Mouse (Mus musculus) liver, embryonic 14.5 days (tissue): ENCODE results near the gene Tmf1. TPM values are rescaled to one million over a fixed set of nuclear protein-coding genes. Genes with fewer than 3 reads are reported as not detected.

Experiments
- ATAC-seq: fragments of 200-750 bp; cut with Nextera tagmentation; 2 replicates; pipeline ENCODE4 v1.8.0; 2017; ENCODE audit warnings: moderate number of reproducible peaks, mild to moderate bottlenecking, moderate library complexity; ENCODE audit not compliant: insufficient read depth
- DNase-seq, 3 experiments: peaks; one replicate each; pipeline ENCODE4 v3.0.0-alpha.2; 2012 to 2013; ENCODE audit warnings: low read depth in 3 of 3, low spot score in 3 of 3
- H3K27ac ChIP-seq: fragments of 300-500 bp; sonication (generic); 2 replicates; pipeline ENCODE4 v1.5.1; 2014; ENCODE audit warnings: moderate library complexity, mild to moderate bottlenecking, control low read depth, inconsistent platforms
- H3K27me3 ChIP-seq: fragments of 300-500 bp; sonication (generic); 2 replicates; pipeline ENCODE4 v1.6.1; 2014; ENCODE audit warnings: mild to moderate bottlenecking, low read length, moderate library complexity; ENCODE audit not compliant: control insufficient read depth, insufficient read depth
- H3K36me3 ChIP-seq: fragments of 300-500 bp; sonication (generic); replicated peaks from 2 replicates; pipeline ENCODE4 v1.6.1; 2014; ENCODE audit warnings: low read depth; ENCODE audit not compliant: control insufficient read depth, insufficient read depth
- H3K4me1 ChIP-seq, 2 experiments: fragments of 200-500 bp in 1 of 2; fragments of 300-500 bp in 1 of 2; sonication (generic) in 1 of 2; replicated peaks; 2 replicates each; pipeline ENCODE4 v1.6.1; 2012 to 2014; ENCODE audit warnings: antibody characterized with exemption in 1 of 2, inconsistent platforms in 1 of 2, low read length in 1 of 2; ENCODE audit not compliant: control insufficient read depth in 2 of 2, insufficient read depth in 2 of 2
- H3K4me2 ChIP-seq: fragments of 300-500 bp; sonication (generic); 2 replicates; pipeline ENCODE4 v1.6.1; 2014; ENCODE audit warnings: low read depth, mild to moderate bottlenecking, control low read depth, moderate library complexity
- H3K4me3 ChIP-seq, 2 experiments: fragments of 200-500 bp in 1 of 2; fragments of 300-500 bp in 1 of 2; sonication (generic) in 1 of 2; 2 replicates each; pipeline ENCODE4 v1.5.1; 2012 to 2014; ENCODE audit warnings: low read depth in 2 of 2, low read length in 2 of 2, mild to moderate bottlenecking in 2 of 2, control low read depth in 1 of 2, inconsistent platforms in 1 of 2, moderate library complexity in 1 of 2; ENCODE audit not compliant: insufficient read depth in 1 of 2
- H3K9ac ChIP-seq: fragments of 300-500 bp; sonication (generic); replicated peaks from 2 replicates; pipeline ENCODE4 v1.6.1; 2014; ENCODE audit warnings: mild to moderate bottlenecking, control low read depth, moderate library complexity
- H3K9me3 ChIP-seq: fragments of 300-500 bp; sonication (generic); 2 replicates; pipeline ENCODE4 v1.6.1; 2016; ENCODE audit warnings: low read length, mixed read lengths; ENCODE audit not compliant: control insufficient read depth
- CTCF ChIP-seq: IDR thresholded peaks from 2 replicates; pipeline ENCODE4 v1.5.1; 2016; ENCODE audit warnings: antibody characterized with exemption, low read depth, control low read depth
- EP300 ChIP-seq: IDR thresholded peaks from 2 replicates; pipeline ENCODE4 v1.6.1; 2016; ENCODE audit warnings: antibody characterized with exemption, low read depth
- WGBS: fragments of 180-500 bp; shearing (Covaris S2); extraction: QIAGEN DNeasy Blood & Tissue Kit; methylation state at CpG from one replicate; pipeline ENCODE4 v1.1.7; 2014; ENCODE audit not compliant: insufficient replicate concordance; 5-methylcytosine and 5-hydroxymethylcytosine counted together
- polyA plus RNA-seq, 2 experiments: library from polyadenylated mRNA; depleted of rRNA in 1 of 2; stranded (reverse) in 1 of 2; unstranded in 1 of 2; fragments of >200 nt; fragmentation: Nextera tagmentation in 1 of 2; extraction: Ambion mirVana in 1 of 2; gene quantifications; 2 replicates each; pipeline versions ENCODE4 v1.2.1 to v1.2.3; 2012 to 2014

Gene Tmf1
- polyA plus RNA-seq, 2 experiments = 1.4 to 12.3 TPM

- Histone ChIP-seq H3K9me3 (no peaks in the 10 kb centered on the region), H3K27me3 (no peaks in the 10 kb centered on the region), H3K27ac (no peak overlapping the region), H3K4me1 (peaks cover 9 to 12% of the 10 kb centered on the region in 2 experiments), H3K4me2 (peak overlapping the region; percentile 18; the same call in 1 of the 2 replicates), H3K4me3 (no peak overlapping the region), H3K9ac (no peak overlapping the region), H3K36me3 (peaks cover 23% of the 10 kb centered on the region)
- no peak for TF ChIP-seq EP300
- no peak for TF ChIP-seq CTCF
- DNase-seq = no peak
- ATAC-seq = no peak
- 43% methylated on average over 11 of the region's 11 CpGs for WGBS
These were observed 3.2 kb downstream of the Tmf1 start for GRCm38 (mm10) chr6:97175716-97176115.

GRCm38 (mm10) chr6:97150156-97150555 is 28.8 kb downstream of the Tmf1 start:
- DNase-seq (no peak), ATAC-seq (no peak)
- no peaks in the 10 kb centered on the region for H3K27me3 ChIP-seq
- H3K9ac ChIP-seq = no peak overlapping the region
- H3K4me3 ChIP-seq = no peak overlapping the region
- no peaks in the 10 kb centered on the region for H3K9me3 ChIP-seq
- peaks cover 0 to 4% of the 10 kb centered on the region in 2 experiments; a peak in 2 of 4 replicates for H3K4me1 ChIP-seq
- no peak overlapping the region for H3K4me2 ChIP-seq
- H3K36me3 ChIP-seq = no peaks in the 10 kb centered on the region; the same call in 1 of the 2 replicates
- WGBS = 77% methylated on average over 6 of the region's 6 CpGs
- H3K27ac ChIP-seq = no peak overlapping the region
- no peak for TF ChIP-seq EP300
- TF ChIP-seq CTCF = peak; percentile 36; the same call in 1 of the 2 replicates

GRCm38 (mm10) chr6:97149721-97150120 is 29.2 kb downstream of the Tmf1 start:
- no peaks in the 10 kb centered on the region; the same call in 1 of the 2 replicates for H3K36me3 ChIP-seq
- H3K9ac ChIP-seq = no peak overlapping the region
- no peak overlapping the region for H3K27ac ChIP-seq
- TF ChIP-seq CTCF (no peak), EP300 (no peak)
- no peak overlapping the region for H3K4me3 ChIP-seq
- no peaks in the 10 kb centered on the region for H3K27me3 ChIP-seq
- DNase-seq (no peak), ATAC-seq (no peak)
- peaks cover 0 to 4% of the 10 kb centered on the region in 2 experiments; a peak in 2 of 4 replicates for H3K4me1 ChIP-seq
- no peaks in the 10 kb centered on the region for H3K9me3 ChIP-seq
- H3K4me2 ChIP-seq = no peak overlapping the region
- WGBS = 52% methylated on average over 2 of the region's 2 CpGs

GRCm38 (mm10) chr6:97148383-97149251 is 30.3 kb downstream of the Tmf1 start, which contains the start of gene Eogt:
Gene Eogt, minus strand, starts transcription at chr6:97149182.
- H3K27ac ChIP-seq = no peak within 1 kb of the TSS
- H3K4me3 ChIP-seq = peak within 1 kb of the TSS; percentile 51 to 71
- peak within 1 kb of the TSS; percentile 85 for H3K9ac ChIP-seq
- peak within 1 kb of the TSS; percentile 95 for H3K4me2 ChIP-seq
- TF ChIP-seq CTCF = peak; percentile 41
- no peak for TF ChIP-seq EP300
- H3K9me3 ChIP-seq = no peaks in the 10 kb centered on the region
- no peaks in the 10 kb centered on the region; the same call in 1 of the 2 replicates for H3K36me3 ChIP-seq
- peaks cover 0 to 4% of the 10 kb centered on the region in 2 experiments; a peak in 2 of 4 replicates for H3K4me1 ChIP-seq
- H3K27me3 ChIP-seq = no peaks in the 10 kb centered on the region
- ATAC-seq (peak; percentile 84), DNase-seq (peak; percentile 45 to 50 (median 48))
- WGBS = under 1% methylated on average over 55 of the region's 56 CpGs

GRCm38 (mm10) chr6:97147755-97148382 is 31.1 kb downstream of the Tmf1 start:
- 31% methylated on average over 18 of the region's 18 CpGs for WGBS

More at GRCm38 (mm10) chr6:97147755-97148382, 31.1 kb downstream of the Tmf1 start:
- H3K4me3 ChIP-seq = peak overlapping the region; percentile 51 to 71
- H3K27me3 ChIP-seq = no peaks in the 10 kb centered on the region
- H3K36me3 ChIP-seq = no peaks in the 10 kb centered on the region; the same call in 1 of the 2 replicates
- peaks cover 0 to 4% of the 10 kb centered on the region in 2 experiments; a peak in 2 of 4 replicates for H3K4me1 ChIP-seq
- no peak for DNase-seq
- ATAC-seq = no peak
- H3K9ac ChIP-seq = peak overlapping the region; percentile 85
- H3K27ac ChIP-seq = no peak overlapping the region
- TF ChIP-seq CTCF (no peak), EP300 (no peak)
- H3K4me2 ChIP-seq = peak overlapping the region; percentile 95
- no peaks in the 10 kb centered on the region for H3K9me3 ChIP-seq
